Mouse (Mus musculus) olfactory bulb, adult 2 months (tissue): ENCODE results near the gene Tnnt3. TPM values are rescaled to one million over a fixed set of nuclear protein-coding genes. Genes with fewer than 3 reads are reported as not detected.

Experiments
- H3K27ac ChIP-seq: fragments of 200-500 bp; 2 replicates; pipeline ENCODE4 v1.5.1; 2012; ENCODE audit warnings: low read depth, low read length; ENCODE audit not compliant: insufficient read depth
- H3K4me1 ChIP-seq: fragments of 200-500 bp; 2 replicates; pipeline ENCODE4 v1.6.1; 2012; ENCODE audit warnings: low read length; ENCODE audit not compliant: control insufficient read depth, insufficient read depth
- H3K4me3 ChIP-seq: fragments of 200-500 bp; 2 replicates; pipeline ENCODE4 v1.5.1; 2012; ENCODE audit warnings: mild to moderate bottlenecking, low read depth, low read length, moderate library complexity; ENCODE audit not compliant: insufficient read depth
- CTCF ChIP-seq: fragments of 200-500 bp; IDR thresholded peaks from 2 replicates; pipeline ENCODE4 v1.5.1; 2012; ENCODE audit warnings: low read depth, mild to moderate bottlenecking, low read length, moderate library complexity; ENCODE audit not compliant: insufficient read depth
- POLR2A ChIP-seq: fragments of 200-500 bp; IDR thresholded peaks from 2 replicates; pipeline ENCODE4 v1.6.1; 2012; ENCODE audit warnings: mild to moderate bottlenecking, low read depth, low read length, moderate library complexity; ENCODE audit not compliant: insufficient read depth
- WGBS: fragments of 180-500 bp; shearing (Covaris S2); methylation state at CpG from one replicate; pipeline ENCODE4 v1.1.7; 2018; 5-methylcytosine and 5-hydroxymethylcytosine counted together
- polyA plus RNA-seq: library from polyadenylated mRNA; stranded (reverse); fragments of >200 nt; gene quantifications from 2 replicates; pipeline ENCODE4 v1.2.4, GENCODE M21; 2012; ENCODE audit warnings: low replicate concordance; ENCODE audit not compliant: missing spikeins, insufficient read depth, insufficient read length

Gene Tnnt3
- polyA plus RNA-seq, 1 experiment: not detected

- TF ChIP-seq CTCF (no peak), POLR2A (no peak)
- WGBS: 80% methylated on average over 14 of the region's 14 CpGs
Observed at GRCm38 (mm10) chr7:142474799-142475198, 23.8 kb upstream of the Tnnt3 start.

GRCm38 (mm10) chr7:142475641-142476040 is 23.0 kb upstream of the Tnnt3 start:
- no peak for TF ChIP-seq CTCF
- no peak for TF ChIP-seq POLR2A
- Histone ChIP-seq H3K4me1 (peaks cover 18% of the 10 kb centered on the region), H3K27ac (no peak overlapping the region), H3K4me3 (no peak overlapping the region)
- WGBS: 77% methylated on average over 7 of the region's 7 CpGs

More at GRCm38 (mm10) chr7:142474799-142475198, 23.8 kb upstream of the Tnnt3 start:
- H3K27ac ChIP-seq: no peak overlapping the region
- peaks cover 22% of the 10 kb centered on the region for H3K4me1 ChIP-seq
- H3K4me3 ChIP-seq: no peak overlapping the region

- Histone ChIP-seq H3K4me3 (no peak overlapping the region), H3K4me1 (peaks cover 13% of the 10 kb centered on the region), H3K27ac (no peak overlapping the region)
- no peak for TF ChIP-seq CTCF
- no peak for TF ChIP-seq POLR2A
- 89% methylated on average over 5 of the region's 5 CpGs for WGBS
Observed at GRCm38 (mm10) chr7:142476271-142476670, 22.4 kb upstream of the Tnnt3 start.

- WGBS: 77% methylated on average over 13 of the region's 13 CpGs
- Histone ChIP-seq H3K4me3 (no peak overlapping the region), H3K4me1 (peaks cover 13% of the 10 kb centered on the region), H3K27ac (no peak overlapping the region)
- TF ChIP-seq POLR2A (no peak), CTCF (no peak)
Observed at GRCm38 (mm10) chr7:142476795-142477452, 21.7 kb upstream of the Tnnt3 start.

- H3K4me3 ChIP-seq: no peak overlapping the region
- no peak overlapping the region for H3K27ac ChIP-seq
- peaks cover 11% of the 10 kb centered on the region for H3K4me1 ChIP-seq
- no peak for TF ChIP-seq CTCF
- TF ChIP-seq POLR2A: no peak
- WGBS: 91% methylated on average over 6 of the region's 6 CpGs
Observed at GRCm38 (mm10) chr7:142478001-142478400, 20.6 kb upstream of the Tnnt3 start.

GRCm38 (mm10) chr7:142478574-142478973 is 20.1 kb upstream of the Tnnt3 start:
- Histone ChIP-seq H3K4me3 (no peak overlapping the region), H3K27ac (no peak overlapping the region), H3K4me1 (peaks cover 11% of the 10 kb centered on the region)
- WGBS: 97% methylated on average over 2 of the region's 2 CpGs
- TF ChIP-seq POLR2A (no peak), CTCF (no peak)

GRCm38 (mm10) chr7:142479307-142479706 is 19.3 kb upstream of the Tnnt3 start:
- no peak overlapping the region for H3K4me3 ChIP-seq
- TF ChIP-seq POLR2A (no peak), CTCF (no peak)
- peaks cover 11% of the 10 kb centered on the region for H3K4me1 ChIP-seq
- H3K27ac ChIP-seq: no peak overlapping the region

- no peak overlapping the region for H3K27ac ChIP-seq
- H3K4me1 ChIP-seq: peaks cover 11% of the 10 kb centered on the region
- H3K4me3 ChIP-seq: no peak overlapping the region
- WGBS: 100% methylated on average over 3 of the region's 3 CpGs
- TF ChIP-seq CTCF (no peak), POLR2A (no peak)
Observed at GRCm38 (mm10) chr7:142479886-142480285, 18.8 kb upstream of the Tnnt3 start.

- H3K4me3 ChIP-seq: no peak overlapping the region
- peaks cover 11% of the 10 kb centered on the region for H3K4me1 ChIP-seq
- TF ChIP-seq POLR2A (no peak), CTCF (no peak)
- no peak overlapping the region for H3K27ac ChIP-seq
- 78% methylated on average over 3 of the region's 3 CpGs for WGBS
Observed at GRCm38 (mm10) chr7:142480661-142481060, 18.0 kb upstream of the Tnnt3 start.

GRCm38 (mm10) chr7:142481186-142481567 is 17.5 kb upstream of the Tnnt3 start:
- Histone ChIP-seq H3K4me3 (no peak overlapping the region), H3K27ac (no peak overlapping the region), H3K4me1 (peaks cover 11% of the 10 kb centered on the region)
- WGBS: 24% methylated on average over 5 of the region's 5 CpGs
- peak; percentile 50; the same call in 1 of the 2 replicates for TF ChIP-seq CTCF
- TF ChIP-seq POLR2A: no peak
